Mouse (Mus musculus) heart, embryonic 11.5 days (tissue): ENCODE measurements at regions not wholly inside any gene's neighbourhood (a gene's known extent, or its start where the extent isn't known, plus 50 kb on each side); places are given as distances from the start of the nearest gene placed in this dataset.

Experiments
- ATAC-seq: fragments of 200-750 bp; cut with Nextera tagmentation; replicated peaks from 2 replicates; pipeline ENCODE4 v1.8.0; 2017; ENCODE audit warnings: moderate library complexity; ENCODE audit not compliant: insufficient number of reproducible peaks, low FRiP score, low TSS enrichment
- H3K27ac ChIP-seq: fragments of 300-500 bp; sonication (generic); 2 replicates; pipeline ENCODE4 v1.5.1; 2014; ENCODE audit warnings: mild to moderate bottlenecking, low read depth, low read length
- H3K27me3 ChIP-seq: fragments of 300-500 bp; sonication (generic); 2 replicates; pipeline ENCODE4 v1.6.1; 2014; ENCODE audit warnings: mild to moderate bottlenecking, low read length, mixed read lengths; ENCODE audit not compliant: control insufficient read depth, insufficient read depth
- H3K36me3 ChIP-seq: fragments of 300-500 bp; sonication (generic); 2 replicates; pipeline ENCODE4 v1.6.1; 2014; ENCODE audit warnings: mild to moderate bottlenecking, low read length, moderate library complexity, mixed read lengths; ENCODE audit not compliant: control insufficient read depth, insufficient read depth
- H3K4me1 ChIP-seq: fragments of 300-500 bp; sonication (generic); 2 replicates; pipeline ENCODE4 v1.6.1; 2014; ENCODE audit warnings: low read length; ENCODE audit not compliant: control insufficient read depth, insufficient read depth
- H3K4me2 ChIP-seq: fragments of 300-500 bp; sonication (generic); 2 replicates; pipeline ENCODE4 v1.6.1; 2014; ENCODE audit warnings: mild to moderate bottlenecking, moderate library complexity
- H3K4me3 ChIP-seq: fragments of 300-500 bp; sonication (generic); 2 replicates; pipeline ENCODE4 v1.5.1; 2014; ENCODE audit warnings: low read depth, low read length
- H3K9ac ChIP-seq: fragments of 300-500 bp; sonication (generic); 2 replicates; pipeline ENCODE4 v1.6.1; 2014; ENCODE audit warnings: mild to moderate bottlenecking, low read depth, low read length, moderate library complexity
- H3K9me3 ChIP-seq: fragments of 300-500 bp; sonication (generic); replicated peaks from 2 replicates; pipeline ENCODE4 v1.6.1; 2016; ENCODE audit warnings: low read length; ENCODE audit not compliant: control insufficient read depth
- WGBS: fragments of 180-500 bp; shearing (Covaris S2); extraction: QIAGEN DNeasy Blood & Tissue Kit; methylation state at CpG from one replicate; pipeline ENCODE4 v1.1.7; 2014; ENCODE audit not compliant: insufficient replicate concordance; 5-methylcytosine and 5-hydroxymethylcytosine counted together

DNA sequence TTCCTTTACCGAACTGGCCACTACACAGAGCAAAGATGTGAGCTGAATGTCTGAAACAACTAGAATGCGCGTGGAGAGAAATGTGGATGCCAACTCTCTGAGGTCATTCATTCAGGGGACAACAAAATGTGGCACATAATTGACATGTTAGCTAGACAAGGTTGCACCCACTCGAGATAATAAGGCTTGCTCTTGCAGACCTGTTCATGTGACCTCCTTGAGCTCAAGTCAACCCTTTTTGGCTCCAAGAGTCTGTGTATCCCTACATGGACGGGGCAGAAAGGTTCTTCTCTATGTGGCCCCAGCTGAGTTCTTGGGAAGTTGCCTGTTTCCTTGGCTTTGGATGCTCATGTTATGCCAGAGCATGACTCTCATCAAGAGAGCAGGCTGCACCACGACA is 383.0 kb upstream of the Mgmt start:
- H3K9me3 ChIP-seq = no peaks in the 10 kb centered on the region
- no peak overlapping the region for H3K4me3 ChIP-seq
- no peak overlapping the region for H3K9ac ChIP-seq
- H3K27me3 ChIP-seq = no peaks in the 10 kb centered on the region
- no peak overlapping the region for H3K4me2 ChIP-seq
- 69% methylated on average over 6 of the region's 6 CpGs for WGBS
- H3K27ac ChIP-seq = no peak overlapping the region
- H3K36me3 ChIP-seq = no peaks in the 10 kb centered on the region
- peaks cover 5% of the 10 kb centered on the region; the same call in 1 of the 2 replicates for H3K4me1 ChIP-seq
- no peak for ATAC-seq

DNA sequence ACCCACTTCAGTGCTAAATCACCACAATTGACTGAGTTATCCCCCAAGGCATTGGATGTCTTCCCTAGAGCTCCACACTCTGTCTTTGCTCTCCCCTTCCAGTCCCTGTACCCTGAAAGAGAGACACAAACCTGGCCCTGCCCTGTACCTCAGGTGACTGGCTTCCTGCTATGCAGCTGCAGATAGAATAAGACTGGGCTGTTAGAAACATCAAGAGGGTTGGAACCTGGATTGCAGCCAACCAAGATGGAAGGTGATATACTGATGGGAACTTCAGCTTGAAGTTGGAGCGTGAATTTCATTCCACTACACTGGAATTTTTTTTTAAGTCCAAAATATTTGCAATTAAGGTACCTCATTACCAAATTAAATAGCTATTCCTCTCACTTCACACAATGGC is 379.0 kb upstream of the Mgmt start:
- Histone ChIP-seq H3K9ac (no peak overlapping the region), H3K4me3 (no peak overlapping the region), H3K4me2 (no peak overlapping the region), H3K27ac (no peak overlapping the region), H3K27me3 (no peaks in the 10 kb centered on the region), H3K9me3 (no peaks in the 10 kb centered on the region), H3K36me3 (no peaks in the 10 kb centered on the region), H3K4me1 (no peaks in the 10 kb centered on the region)
- WGBS = 63% methylated on average over 1 of the region's 1 CpGs
- no peak for ATAC-seq

DNA sequence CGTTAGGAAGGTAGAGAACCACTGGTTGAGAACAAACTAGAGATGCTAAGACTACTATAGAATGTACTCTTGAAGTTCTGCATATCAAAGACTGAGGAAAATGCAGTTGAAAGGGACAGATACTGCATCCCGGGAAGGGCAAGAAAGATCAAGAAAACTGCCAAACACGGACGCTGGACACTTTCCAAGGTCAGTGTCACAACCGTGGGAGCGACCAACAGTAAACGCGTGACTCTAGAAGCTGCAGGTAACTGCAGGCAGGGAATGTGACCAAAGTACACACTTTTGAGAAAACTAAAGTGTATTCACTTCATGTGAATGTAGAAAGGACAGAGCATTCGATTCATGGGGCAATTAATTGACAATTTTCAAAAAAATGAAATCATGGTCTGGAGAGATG is 368.6 kb upstream of the Mgmt start:
- no peak overlapping the region for H3K4me3 ChIP-seq
- H3K4me2 ChIP-seq = no peak overlapping the region
- no peaks in the 10 kb centered on the region for H3K4me1 ChIP-seq
- H3K9me3 ChIP-seq = no peaks in the 10 kb centered on the region
- WGBS = 85% methylated on average over 9 of the region's 9 CpGs
- H3K36me3 ChIP-seq = no peaks in the 10 kb centered on the region
- no peaks in the 10 kb centered on the region for H3K27me3 ChIP-seq
- no peak overlapping the region for H3K27ac ChIP-seq
- H3K9ac ChIP-seq = no peak overlapping the region
- no peak for ATAC-seq

DNA sequence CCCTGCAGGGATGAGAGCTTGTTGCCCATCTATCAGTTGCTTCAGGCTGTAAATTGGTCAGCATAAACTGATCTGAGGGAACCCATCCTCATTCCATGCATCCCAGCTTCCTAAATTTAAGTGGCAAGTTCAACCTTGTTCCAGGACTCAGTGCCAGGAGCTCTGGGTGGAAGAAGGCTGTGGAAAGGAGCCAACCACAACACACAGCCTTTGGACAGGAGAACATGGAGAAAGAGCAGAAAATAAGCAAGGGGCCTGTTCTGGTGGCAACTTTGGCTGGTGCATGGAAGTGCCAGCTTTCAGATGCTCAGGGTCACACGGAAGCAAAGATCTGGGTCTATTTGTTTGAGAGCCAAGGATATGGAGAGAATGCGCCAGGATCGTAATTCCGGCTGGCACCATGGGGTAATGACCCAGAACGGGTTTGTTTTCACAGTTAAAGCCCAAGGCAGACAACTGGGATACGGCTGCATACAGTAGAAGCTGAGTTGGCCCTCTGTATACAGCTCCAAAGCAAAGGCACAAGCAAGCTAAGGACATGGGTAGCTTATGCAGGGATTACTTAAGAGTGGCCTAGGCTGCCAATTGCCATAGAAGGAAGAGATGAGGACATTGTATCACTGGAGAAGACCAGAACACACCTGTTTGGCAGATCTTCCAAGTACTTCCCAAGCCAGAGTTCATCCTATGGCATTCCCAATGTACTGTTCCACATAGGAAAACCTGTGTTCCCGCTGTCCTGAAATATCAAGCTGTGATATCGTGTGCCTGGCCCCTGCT is 364.2 kb upstream of the Mgmt start:
- H3K36me3 ChIP-seq = no peaks in the 10 kb centered on the region
- WGBS = 86% methylated on average over 8 of the region's 8 CpGs

DNA sequence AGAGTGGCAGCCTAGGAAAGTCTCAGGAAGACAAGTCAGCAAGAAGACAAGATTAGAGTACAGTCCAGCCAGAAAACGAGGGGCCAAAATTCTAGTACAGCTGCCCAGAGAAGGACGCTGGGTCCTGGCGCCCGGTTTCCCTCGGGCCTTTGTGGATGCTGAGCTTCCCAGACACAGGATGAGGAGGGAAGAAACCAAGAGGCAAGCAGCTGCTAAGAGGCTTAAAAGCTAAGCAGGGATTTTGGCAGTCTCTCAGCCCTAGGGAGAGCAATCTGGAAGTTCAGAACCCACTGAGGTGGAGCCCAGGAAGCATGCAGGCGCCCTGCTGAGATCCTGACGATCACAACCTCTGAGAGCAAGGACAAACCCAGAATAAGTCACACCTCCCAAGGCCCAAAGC is 363.1 kb upstream of the Mgmt start:
- no peak for ATAC-seq
- no peak overlapping the region for H3K9ac ChIP-seq
- H3K36me3 ChIP-seq = no peaks in the 10 kb centered on the region
- H3K27me3 ChIP-seq = no peaks in the 10 kb centered on the region
- no peaks in the 10 kb centered on the region for H3K4me1 ChIP-seq
- no peak overlapping the region for H3K4me2 ChIP-seq
- H3K9me3 ChIP-seq = no peaks in the 10 kb centered on the region
- H3K27ac ChIP-seq = no peak overlapping the region
- WGBS = 43% methylated on average over 7 of the region's 7 CpGs
- H3K4me3 ChIP-seq = no peak overlapping the region

More for the DNA sequence above, 364.2 kb upstream of the Mgmt start:
- H3K27ac ChIP-seq = no peak overlapping the region
- H3K9me3 ChIP-seq = no peaks in the 10 kb centered on the region
- H3K4me2 ChIP-seq = no peak overlapping the region
- H3K4me3 ChIP-seq = no peak overlapping the region
- no peaks in the 10 kb centered on the region for H3K27me3 ChIP-seq
- H3K4me1 ChIP-seq = no peaks in the 10 kb centered on the region
- ATAC-seq = no peak
- H3K9ac ChIP-seq = no peak overlapping the region

DNA sequence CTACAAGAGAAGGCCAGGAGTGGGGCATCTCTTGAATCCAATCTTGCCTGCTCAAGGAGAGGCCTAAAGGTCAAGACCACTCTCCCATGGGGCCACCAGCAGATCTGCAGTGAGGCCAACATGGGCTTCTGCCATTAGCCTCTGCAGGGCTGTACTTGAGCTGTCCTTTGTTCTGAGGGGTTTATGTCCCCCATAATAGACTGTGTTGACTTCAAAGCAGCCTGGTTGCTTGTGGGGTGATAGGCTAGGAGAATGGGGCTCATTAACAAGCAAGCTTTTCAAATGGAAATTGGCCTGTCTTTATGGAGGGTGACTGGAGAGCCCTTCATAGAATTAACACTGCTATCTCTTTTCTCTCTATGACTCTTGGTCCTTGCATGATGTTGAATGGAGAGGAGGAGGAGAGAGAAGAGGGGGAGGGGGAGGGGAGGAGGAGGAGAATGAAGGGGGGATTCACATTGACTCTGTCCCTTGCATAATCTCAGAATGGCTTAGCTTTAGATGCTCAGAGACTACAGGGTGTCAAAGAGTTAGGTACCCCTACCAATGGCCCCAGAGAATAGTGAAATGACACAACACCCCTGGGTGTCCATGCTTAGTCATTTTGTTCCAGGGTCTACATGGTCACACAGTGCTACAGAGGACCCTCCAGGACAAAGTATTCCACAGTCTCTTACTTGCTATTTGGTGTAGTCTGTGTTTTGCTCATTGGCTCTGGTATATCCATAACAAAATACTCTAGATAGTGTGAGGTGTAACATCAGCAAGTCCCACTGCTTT is 352.3 kb upstream of the Mgmt start:
- Histone ChIP-seq H3K4me2 (no peak overlapping the region), H3K9me3 (no peaks in the 10 kb centered on the region), H3K27ac (no peak overlapping the region), H3K36me3 (no peaks in the 10 kb centered on the region), H3K4me1 (no peaks in the 10 kb centered on the region), H3K9ac (no peak overlapping the region), H3K27me3 (no peaks in the 10 kb centered on the region), H3K4me3 (no peak overlapping the region)
- no peak for ATAC-seq

DNA sequence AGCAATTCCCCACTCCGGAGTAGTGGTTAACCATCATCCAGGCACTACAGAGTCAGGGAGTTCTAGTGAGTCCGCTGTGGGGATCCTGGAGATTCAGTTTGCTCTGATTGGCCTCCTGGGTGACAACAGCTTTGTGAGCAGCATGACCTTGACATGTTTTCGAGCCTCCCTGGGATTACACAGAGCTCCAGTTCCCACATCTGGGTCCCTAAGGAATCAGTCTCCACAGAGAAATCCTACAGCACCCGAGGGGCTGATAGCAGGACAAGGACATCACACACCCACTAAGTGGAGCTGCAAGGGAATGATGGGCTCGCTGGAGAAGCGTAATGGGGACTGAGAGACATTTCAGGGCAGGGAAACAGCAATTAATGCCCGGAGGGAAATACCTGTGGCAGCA is 351.5 kb upstream of the Mgmt start:
- no peak for ATAC-seq
- no peak overlapping the region for H3K4me2 ChIP-seq
- no peak overlapping the region for H3K27ac ChIP-seq
- H3K36me3 ChIP-seq = no peaks in the 10 kb centered on the region
- no peaks in the 10 kb centered on the region for H3K9me3 ChIP-seq
- no peak overlapping the region for H3K9ac ChIP-seq
- no peaks in the 10 kb centered on the region for H3K4me1 ChIP-seq
- WGBS = 76% methylated on average over 7 of the region's 7 CpGs
- H3K4me3 ChIP-seq = no peak overlapping the region
- no peaks in the 10 kb centered on the region for H3K27me3 ChIP-seq

DNA sequence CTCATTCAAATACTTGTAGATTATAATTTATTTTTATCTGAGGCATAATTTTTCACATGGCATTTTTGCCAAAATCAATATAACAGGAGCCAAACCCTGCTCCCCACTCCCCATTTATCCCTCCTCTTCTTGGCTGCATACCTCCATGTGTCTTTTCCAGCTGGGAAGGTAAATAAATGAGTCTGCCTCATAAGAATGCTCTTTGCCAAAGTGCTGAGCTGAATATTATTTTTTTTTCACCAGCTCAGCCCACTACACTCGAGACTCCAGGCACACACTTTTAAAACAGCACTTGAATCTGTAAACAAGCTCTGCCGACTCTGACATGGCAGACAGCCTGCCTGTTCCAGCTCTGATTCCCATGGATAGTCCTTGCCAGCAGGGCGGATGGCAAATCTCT is 346.6 kb upstream of the Mgmt start:
- Histone ChIP-seq H3K4me3 (no peak overlapping the region), H3K4me1 (no peaks in the 10 kb centered on the region), H3K4me2 (no peak overlapping the region), H3K27me3 (no peaks in the 10 kb centered on the region), H3K9me3 (no peaks in the 10 kb centered on the region), H3K36me3 (no peaks in the 10 kb centered on the region), H3K9ac (no peak overlapping the region), H3K27ac (no peak overlapping the region)
- 48% methylated on average over 3 of the region's 3 CpGs for WGBS
- no peak for ATAC-seq

DNA sequence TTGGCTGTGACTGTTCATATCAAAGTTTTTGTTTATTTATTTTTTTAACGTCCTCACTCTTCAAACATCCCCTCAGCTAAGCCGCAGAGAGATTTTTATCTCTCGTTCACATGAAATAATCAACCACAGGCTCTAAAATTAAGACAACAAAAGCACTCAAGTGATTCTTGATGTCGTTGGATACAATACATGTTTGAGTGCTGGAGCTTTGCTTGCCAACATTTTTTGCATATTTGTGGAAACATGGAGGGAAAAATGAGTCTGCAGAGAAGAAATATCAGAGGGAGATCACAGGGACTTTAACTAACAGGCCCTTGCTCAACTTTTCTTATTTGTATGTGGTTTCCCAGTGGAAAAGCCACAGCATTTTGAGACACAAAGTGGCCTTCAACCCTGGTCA is 338.0 kb upstream of the Mgmt start:
- Histone ChIP-seq H3K4me1 (no peaks in the 10 kb centered on the region), H3K4me3 (no peak overlapping the region)
- WGBS = 47% methylated on average over 4 of the region's 4 CpGs

More for the DNA sequence above, 338.0 kb upstream of the Mgmt start:
- no peaks in the 10 kb centered on the region for H3K36me3 ChIP-seq
- H3K27me3 ChIP-seq = no peaks in the 10 kb centered on the region
- H3K9ac ChIP-seq = no peak overlapping the region
- ATAC-seq = no peak
- H3K27ac ChIP-seq = no peak overlapping the region
- no peak overlapping the region for H3K4me2 ChIP-seq
- no peaks in the 10 kb centered on the region for H3K9me3 ChIP-seq
